Mouse (Mus musculus) forebrain, embryonic 14.5 days (tissue): ENCODE measurements around the gene Tac2. TPM values are rescaled to one million over a fixed set of nuclear protein-coding genes. Genes with fewer than 3 reads are reported as not detected.
A peak's percentile ranks its signal among the peaks of the same experiment; 100 is the strongest.

ENCODE experiments used
- ATAC-seq: fragments of 200-750 bp; cut with Nextera tagmentation; 2 replicates; pipeline ENCODE4 v1.8.0; 2017; ENCODE audit warnings: mild to moderate bottlenecking, moderate library complexity
- DNase-seq: peaks from one replicate; pipeline ENCODE4 v3.0.0-alpha.2; 2015; ENCODE audit warnings: low spot score
- H3K27ac ChIP-seq: fragments of 300-500 bp; sonication (generic); 2 replicates; pipeline ENCODE4 v1.5.1; 2014; ENCODE audit warnings: low read depth, mild to moderate bottlenecking, control low read depth, low read length, moderate library complexity
- H3K27me3 ChIP-seq: fragments of 300-500 bp; sonication (generic); replicated peaks from 2 replicates; pipeline ENCODE4 v1.6.1; 2014; ENCODE audit warnings: low read length, control low read depth, mixed read lengths; ENCODE audit not compliant: control insufficient read depth, insufficient read depth
- H3K36me3 ChIP-seq: fragments of 300-500 bp; sonication (generic); 2 replicates; pipeline ENCODE4 v1.6.1; 2014; ENCODE audit warnings: low read length, control low read depth; ENCODE audit not compliant: control insufficient read depth, insufficient read depth
- H3K4me1 ChIP-seq: fragments of 300-500 bp; sonication (generic); 2 replicates; pipeline ENCODE4 v1.6.1; 2014; ENCODE audit warnings: antibody characterized with exemption, low read length, control low read depth; ENCODE audit not compliant: control insufficient read depth, insufficient read depth
- H3K4me2 ChIP-seq: fragments of 300-500 bp; sonication (generic); 2 replicates; pipeline ENCODE4 v1.6.1; 2014; ENCODE audit warnings: mild to moderate bottlenecking, control low read depth, low read length
- H3K4me3 ChIP-seq: fragments of 300-500 bp; sonication (generic); 2 replicates; pipeline ENCODE4 v1.5.1; 2014; ENCODE audit warnings: low read depth, low read length, control low read depth
- H3K9ac ChIP-seq: fragments of 300-500 bp; sonication (generic); 2 replicates; pipeline ENCODE4 v1.6.1; 2014; ENCODE audit warnings: mild to moderate bottlenecking, low read length, control low read depth, moderate library complexity
- H3K9me3 ChIP-seq: fragments of 300-500 bp; sonication (generic); replicated peaks from 2 replicates; pipeline ENCODE4 v1.6.1; 2016; ENCODE audit warnings: low read length, control low read depth, mixed read lengths; ENCODE audit not compliant: control insufficient read depth
- WGBS: fragments of 180-500 bp; shearing (Covaris S2); extraction: QIAGEN DNeasy Blood & Tissue Kit; methylation state at CpG from one replicate; pipeline ENCODE4 v1.1.7; 2014; 5-methylcytosine and 5-hydroxymethylcytosine counted together
- polyA plus RNA-seq: library from polyadenylated mRNA; unstranded; fragments of >200 nt; fragmentation: Nextera tagmentation; extraction: Ambion mirVana; gene quantifications from 2 replicates; pipeline ENCODE4 v1.2.1, GENCODE M21; 2014

Tac2 gene
- polyA plus RNA-seq, 1 experiment from 2014 or later: 2.6 TPM

GRCm38 (mm10) chr10:127747254-127747653 is 23.0 kb downstream of the Tac2 start:
- Histone ChIP-seq H3K4me1 (no peaks in the 10 kb centered on the region), H3K9me3 (no peaks in the 10 kb centered on the region), H3K4me2 (no peak overlapping the region), H3K27me3 (no peaks in the 10 kb centered on the region), H3K4me3 (no peak overlapping the region), H3K27ac (no peak overlapping the region), H3K9ac (no peak overlapping the region), H3K36me3 (peaks cover 62% of the 10 kb centered on the region)
- DNase-seq (no peak), ATAC-seq (no peak)
- 93% methylated on average over 8 of the region's 8 CpGs for WGBS

GRCm38 (mm10) chr10:127748847-127749612 is 24.8 kb downstream of the Tac2 start:
- DNase-seq: no peak
- peaks cover 44% of the 10 kb centered on the region for H3K36me3 ChIP-seq
- no peak overlapping the region for H3K27ac ChIP-seq
- 32% methylated on average over 8 of the region's 8 CpGs for WGBS
- no peaks in the 10 kb centered on the region for H3K4me1 ChIP-seq
- H3K4me2 ChIP-seq: no peak overlapping the region
- H3K27me3 ChIP-seq: no peaks in the 10 kb centered on the region
- no peak for ATAC-seq
- no peaks in the 10 kb centered on the region for H3K9me3 ChIP-seq
- no peak overlapping the region for H3K9ac ChIP-seq
- H3K4me3 ChIP-seq: no peak overlapping the region

DNA sequence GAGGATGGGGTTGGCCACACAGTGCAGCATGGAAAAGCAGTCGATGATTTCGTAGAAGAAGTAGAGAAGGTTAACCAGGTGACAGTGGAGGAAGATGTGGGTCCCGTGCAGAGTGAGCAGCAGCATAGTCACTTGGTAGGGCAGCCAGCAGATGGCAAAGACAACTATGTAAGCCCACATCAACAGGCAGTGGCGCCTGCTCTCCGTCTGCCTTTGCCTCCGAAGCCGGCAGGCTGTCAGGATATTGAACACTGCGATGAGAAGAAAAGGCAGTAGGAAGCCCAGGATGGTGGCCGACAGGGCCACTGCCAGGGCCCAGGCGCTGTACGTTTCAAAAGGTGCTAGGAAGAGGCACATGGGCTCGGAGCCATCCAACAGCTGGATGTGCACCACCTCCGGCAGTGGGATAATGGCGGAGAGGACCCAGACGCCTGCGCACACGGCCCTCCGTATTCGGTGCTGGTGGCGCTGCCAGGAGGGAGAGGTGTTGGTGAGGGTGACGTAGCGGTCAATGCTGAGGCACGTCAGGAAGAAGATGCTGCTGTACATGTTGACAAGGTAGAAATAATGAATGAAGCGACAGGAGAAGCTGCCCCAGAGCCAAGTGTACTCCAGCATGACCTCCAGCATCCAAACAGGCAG is 26.0 kb downstream of the Tac2 start:
- ATAC-seq (no peak), DNase-seq (no peak)
- no peak overlapping the region for H3K27ac ChIP-seq
- WGBS: 52% methylated on average over 24 of the region's 24 CpGs
- H3K9ac ChIP-seq: 0 out of 2 replicates have a peak overlapping the region, but pooled peaks have one; percentile 21
- no peaks in the 10 kb centered on the region for H3K9me3 ChIP-seq
- no peaks in the 10 kb centered on the region for H3K4me1 ChIP-seq
- H3K27me3 ChIP-seq: no peaks in the 10 kb centered on the region
- peaks cover 32% of the 10 kb centered on the region for H3K36me3 ChIP-seq
- no peak overlapping the region for H3K4me3 ChIP-seq
- peak overlapping the region; percentile 33 for H3K4me2 ChIP-seq

GRCm38 (mm10) chr10:127751548-127751947 is 27.3 kb downstream of the Tac2 start, which contains the start of gene Gpr182:
Gene Gpr182 (minus strand): TSS chr10:127751732.
- no peak within 1 kb of the TSS for H3K4me2 ChIP-seq
- H3K9ac ChIP-seq: no peak within 1 kb of the TSS
- no peaks in the 10 kb centered on the region for H3K4me1 ChIP-seq

DNA sequence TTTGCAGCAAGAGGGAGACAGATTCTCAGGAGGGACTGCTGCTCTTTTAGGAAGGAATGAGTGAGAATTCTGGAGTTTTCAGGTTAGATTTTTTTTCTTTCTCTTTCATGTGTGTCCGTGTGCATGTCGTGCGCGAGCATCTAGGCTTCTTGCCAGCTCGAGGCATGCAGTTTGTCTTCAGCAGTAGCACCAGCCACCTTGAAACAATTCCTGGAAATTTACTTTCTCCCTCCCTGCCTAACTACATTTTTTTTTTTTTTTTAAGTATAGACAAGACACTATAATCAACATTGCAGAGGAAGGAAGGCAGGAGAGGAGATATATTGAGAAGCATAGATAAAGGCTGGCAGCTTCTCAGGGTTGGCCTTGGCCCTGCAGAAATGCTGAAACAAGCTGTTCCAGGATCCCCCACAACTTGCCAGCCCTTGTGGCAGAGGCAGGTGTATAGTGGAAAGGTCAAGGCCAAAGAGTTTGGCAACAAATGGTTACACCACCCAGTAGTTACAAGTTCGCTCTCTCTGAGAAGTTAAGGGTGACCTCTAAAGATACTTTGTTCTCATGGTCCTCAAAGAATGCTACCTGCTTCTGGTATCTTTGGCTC is 30.4 kb downstream of the Tac2 start:
- no peak overlapping the region for H3K9ac ChIP-seq
- DNase-seq: no peak
- no peaks in the 10 kb centered on the region for H3K4me1 ChIP-seq
- ATAC-seq: no peak
- H3K36me3 ChIP-seq: no peaks in the 10 kb centered on the region
- no peak overlapping the region for H3K4me3 ChIP-seq
- WGBS: 74% methylated on average over 6 of the region's 6 CpGs
- H3K27ac ChIP-seq: no peak overlapping the region
- no peak overlapping the region for H3K4me2 ChIP-seq
- no peaks in the 10 kb centered on the region for H3K9me3 ChIP-seq
- no peaks in the 10 kb centered on the region for H3K27me3 ChIP-seq

More at GRCm38 (mm10) chr10:127751548-127751947, 27.3 kb downstream of the Tac2 start, which contains the start of gene Gpr182:
- H3K4me3 ChIP-seq: no peak within 1 kb of the TSS
- peaks cover 20% of the 10 kb centered on the region for H3K36me3 ChIP-seq
- DNase-seq (no peak), ATAC-seq (no peak)
- H3K9me3 ChIP-seq: no peaks in the 10 kb centered on the region
- H3K27me3 ChIP-seq: no peaks in the 10 kb centered on the region
- H3K27ac ChIP-seq: no peak within 1 kb of the TSS
- WGBS: 67% methylated on average over 8 of the region's 8 CpGs

DNA sequence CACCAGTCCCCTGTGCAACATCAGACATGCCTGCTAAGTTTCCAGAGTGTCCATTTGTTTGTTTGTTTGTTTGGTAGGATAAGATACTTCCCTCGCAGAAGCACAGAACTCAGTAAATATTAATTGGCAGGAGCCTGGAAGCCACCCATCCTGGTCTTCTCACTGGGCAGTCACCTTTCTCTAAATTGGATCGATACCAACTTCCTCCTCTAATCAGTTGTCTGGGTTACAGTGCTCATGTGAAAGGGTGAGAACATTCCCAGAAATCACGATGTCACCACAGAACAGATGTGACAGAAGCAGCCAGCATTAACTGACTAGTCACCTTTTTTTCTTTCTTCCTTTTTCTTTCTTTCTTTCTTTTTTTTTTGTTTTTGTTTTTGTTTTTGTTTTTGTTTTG is 31.0 kb downstream of the Tac2 start:
- no peak overlapping the region for H3K27ac ChIP-seq
- no peaks in the 10 kb centered on the region for H3K36me3 ChIP-seq
- 70% methylated on average over 3 of the region's 3 CpGs for WGBS
- ATAC-seq: no peak
- no peaks in the 10 kb centered on the region for H3K9me3 ChIP-seq
- no peaks in the 10 kb centered on the region for H3K27me3 ChIP-seq
- H3K9ac ChIP-seq: no peak overlapping the region
- no peak for DNase-seq
- no peak overlapping the region for H3K4me3 ChIP-seq
- no peak overlapping the region for H3K4me2 ChIP-seq
- no peaks in the 10 kb centered on the region for H3K4me1 ChIP-seq

DNA sequence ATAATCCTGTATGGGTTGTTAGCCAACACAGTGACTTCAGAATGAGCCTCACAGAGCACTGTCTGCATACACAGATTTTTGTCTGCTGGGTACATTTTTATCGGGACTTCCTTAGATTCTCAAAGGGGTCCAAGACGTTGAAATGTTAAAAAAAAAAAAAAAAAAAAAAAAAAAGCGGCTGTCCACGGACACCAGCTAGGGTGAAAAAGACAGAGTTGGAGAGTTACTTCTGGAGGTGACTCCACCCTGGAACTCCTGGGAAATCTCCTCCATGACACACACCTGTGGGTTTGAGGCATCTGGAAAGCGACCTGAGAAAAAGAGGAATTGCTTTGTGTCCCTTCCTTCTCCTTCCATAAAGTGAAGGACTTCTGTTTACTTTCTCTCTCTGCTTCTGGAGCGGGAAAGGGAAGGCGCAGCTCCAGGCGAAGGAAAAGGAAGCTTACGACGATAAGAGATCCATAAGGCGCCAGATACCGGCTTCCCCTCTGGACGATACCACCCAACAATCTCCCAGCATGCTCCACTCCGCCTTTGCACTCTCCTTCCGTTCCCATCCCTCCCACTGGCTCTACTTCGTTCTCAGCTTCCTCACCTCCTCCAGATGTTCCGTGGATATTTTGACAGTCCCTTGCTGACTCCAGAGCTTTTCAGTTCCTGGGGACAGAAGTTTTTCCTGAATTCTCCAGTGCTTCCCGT is 31.6 kb downstream of the Tac2 start:
- Histone ChIP-seq H3K4me3 (no peak overlapping the region), H3K4me1 (no peaks in the 10 kb centered on the region), H3K9me3 (no peaks in the 10 kb centered on the region), H3K27ac (no peak overlapping the region), H3K9ac (no peak overlapping the region), H3K36me3 (no peaks in the 10 kb centered on the region), H3K4me2 (no peak overlapping the region), H3K27me3 (no peaks in the 10 kb centered on the region)
- DNase-seq (no peak), ATAC-seq (no peak)
- 53% methylated on average over 18 of the region's 18 CpGs for WGBS

DNA sequence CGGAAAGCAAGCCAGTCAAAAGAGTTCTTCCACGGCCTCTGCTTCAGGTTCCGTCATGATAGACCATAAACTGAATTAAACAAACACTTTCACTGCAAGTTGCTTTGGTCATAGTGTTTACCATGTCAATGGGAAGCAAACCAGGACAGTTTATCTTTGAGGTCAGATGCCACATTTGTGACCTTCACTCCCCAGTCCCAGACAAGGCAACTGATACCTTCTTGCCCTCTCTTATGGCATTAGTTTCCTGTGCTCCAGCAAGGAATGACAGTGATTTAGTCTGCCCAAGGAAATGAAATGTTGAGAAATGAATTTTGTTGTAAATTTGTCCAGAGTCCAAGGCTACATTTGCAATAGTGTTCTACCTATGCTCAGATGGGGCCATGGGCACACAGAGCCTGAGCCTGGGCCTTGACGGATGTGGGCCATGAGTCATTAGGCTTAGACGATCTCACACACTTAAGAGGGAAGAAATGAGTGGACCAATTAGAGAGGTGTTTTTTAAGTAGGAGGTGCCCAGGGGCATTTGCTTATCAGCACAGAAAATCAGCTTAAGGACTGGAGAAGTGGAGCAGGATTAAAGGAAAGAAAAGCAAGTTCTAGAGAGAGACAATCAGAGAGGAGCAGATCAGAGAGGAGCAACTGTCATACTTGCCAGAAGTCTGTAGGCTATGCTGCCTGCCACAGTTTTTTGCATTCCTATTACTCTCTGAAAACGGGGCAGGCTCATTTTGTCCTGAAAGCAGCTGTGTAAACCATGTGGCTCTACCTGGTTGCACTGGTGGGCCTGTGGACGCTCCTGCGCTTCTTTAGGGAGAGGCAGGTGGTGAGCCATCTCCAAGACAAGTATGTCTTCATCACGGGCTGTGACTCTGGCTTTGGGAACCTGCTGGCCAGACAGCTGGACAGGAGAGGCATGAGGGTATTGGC is 35.2 kb downstream of the Tac2 start, which contains the start of the genes Rdh1 and Rdh16f1:
Gene Rdh1, plus strand, starts transcription at position 541 of the 930 bp plus-strand sequence.
Gene Rdh16f1, plus strand, starts transcription at position 607 of the 930 bp plus-strand sequence.
- Histone ChIP-seq H3K9ac (no peak within 1 kb of the TSS), H3K27ac (no peak within 1 kb of the TSS), H3K36me3 (no peaks in the 10 kb centered on the region), H3K4me3 (no peak within 1 kb of the TSS), H3K4me2 (no peak within 1 kb of the TSS), H3K9me3 (no peaks in the 10 kb centered on the region), H3K27me3 (no peaks in the 10 kb centered on the region), H3K4me1 (no peaks in the 10 kb centered on the region)
- 71% methylated on average over 9 of the region's 9 CpGs for WGBS
- no peak for DNase-seq
- no peak for ATAC-seq
